Comparison of ENCODE assay signal across 8 mouse cellular contexts in the genomic region with DNA sequence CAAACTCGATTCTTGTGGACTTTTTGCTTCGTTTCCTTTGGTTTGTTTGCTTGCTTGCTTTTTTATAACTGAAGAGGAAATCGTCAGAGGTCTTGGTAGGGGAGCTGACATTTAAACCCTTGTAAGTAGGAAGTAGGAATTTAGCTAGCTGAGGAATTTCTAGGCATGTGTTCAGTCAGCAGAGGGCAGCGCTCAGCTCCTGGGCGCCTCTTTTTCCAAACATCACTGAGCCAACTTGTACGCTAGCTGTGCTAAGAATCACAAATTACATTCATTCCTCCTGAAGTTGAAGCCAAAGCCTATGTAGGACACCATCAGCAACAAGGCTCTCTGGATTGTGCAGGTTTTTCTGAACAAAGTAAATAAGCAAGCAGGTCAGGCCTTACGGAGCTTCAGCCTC. TPM values are rescaled to one million over a fixed set of nuclear protein-coding genes. Genes with fewer than 3 reads are reported as not detected.
DNase-seq lines count a peak whose midpoint lies in the region; ATAC-seq lines count a peak whose summit lies in the region.

No protein-coding gene starts in this region.

- no peak overlapping the region for H3K4me2 ChIP-seq in hindbrain, embryonic 14.5 days (replicated peaks)
- H3K4me2 ChIP-seq in hindbrain, embryonic 13.5 days = no peak overlapping the region
- H3K4me2 ChIP-seq in neural tube, embryonic 13.5 days = no peak overlapping the region

- H3K9me3 ChIP-seq in hindbrain, embryonic 14.5 days (ENCODE audit: control insufficient read depth, low read length) = no peaks in the 10 kb centered on the region
- no peaks in the 10 kb centered on the region for H3K9me3 ChIP-seq in hindbrain, embryonic 13.5 days
- no peaks in the 10 kb centered on the region for H3K9me3 ChIP-seq in neural tube, embryonic 13.5 days

- no peaks in the 10 kb centered on the region for H3K4me1 ChIP-seq in hindbrain, embryonic 14.5 days (replicated peaks; ENCODE audit: control insufficient read depth, insufficient read depth, low read length)
- H3K4me1 ChIP-seq in hindbrain, embryonic 13.5 days (replicated peaks) = 0 out of 2 replicates have a peak, but pooled peaks cover 4% of the 10 kb centered on the region
- peaks cover 9% of the 10 kb centered on the region; the same call in 1 of the 2 replicates for H3K4me1 ChIP-seq in neural tube, embryonic 13.5 days (replicated peaks)

- ATAC-seq in hindbrain, embryonic 14.5 days (ENCODE audit: low FRiP score) = no peak
- ATAC-seq in hindbrain, embryonic 13.5 days (ENCODE audit: low FRiP score) = no peak
- ATAC-seq in neural tube, embryonic 13.5 days (ENCODE audit: low read depth) = 0 out of 2 replicates have a peak, but pooled peaks have one; percentile 40
- ATAC-seq in megakaryocyte progenitor cell, adult 5-6 weeks (replicated peaks; ENCODE audit: poor library complexity) = no peak

- no peaks in the 10 kb centered on the region for H3K36me3 ChIP-seq in hindbrain, embryonic 14.5 days (replicated peaks; ENCODE audit: control insufficient read depth, insufficient read depth)
- no peaks in the 10 kb centered on the region for H3K36me3 ChIP-seq in hindbrain, embryonic 13.5 days
- H3K36me3 ChIP-seq in neural tube, embryonic 13.5 days = no peaks in the 10 kb centered on the region

- no peak overlapping the region for H3K9ac ChIP-seq in hindbrain, embryonic 14.5 days
- no peak overlapping the region for H3K9ac ChIP-seq in hindbrain, embryonic 13.5 days
- no peak overlapping the region for H3K9ac ChIP-seq in neural tube, embryonic 13.5 days

- 52% methylated on average over 7 of the region's 7 CpGs for WGBS in hindbrain, embryonic 14.5 days
- WGBS in hindbrain, embryonic 13.5 days = 44% methylated on average over 7 of the region's 7 CpGs
- WGBS in neural tube, embryonic 13.5 days = 50% methylated on average over 7 of the region's 7 CpGs

- no peak overlapping the region for H3K4me3 ChIP-seq in hindbrain, embryonic 14.5 days (replicated peaks; ENCODE audit: low read length)
- H3K4me3 ChIP-seq in hindbrain, embryonic 13.5 days = no peak overlapping the region
- no peak overlapping the region for H3K4me3 ChIP-seq in neural tube, embryonic 13.5 days

- no peaks in the 10 kb centered on the region for H3K27me3 ChIP-seq in hindbrain, embryonic 14.5 days (ENCODE audit: control insufficient read depth, insufficient read depth, low read length)
- H3K27me3 ChIP-seq in hindbrain, embryonic 13.5 days = no peaks in the 10 kb centered on the region
- no peaks in the 10 kb centered on the region for H3K27me3 ChIP-seq in neural tube, embryonic 13.5 days

- H3K27ac ChIP-seq in hindbrain, embryonic 14.5 days = no peak overlapping the region
- no peak overlapping the region for H3K27ac ChIP-seq in hindbrain, embryonic 13.5 days
- H3K27ac ChIP-seq in neural tube, embryonic 13.5 days (replicated peaks) = no peak overlapping the region

- peak; percentile 56 for DNase-seq in hindbrain, embryonic 14.5 days (ENCODE audit: low spot score)
- DNase-seq in 416B (ENCODE audit: low read depth) (peak; percentile 50), ZHBTc4 (ENCODE audit: low read depth, low spot score) (peak; percentile 53)
- peak; percentile 56 for DNase-seq in kidney, adult 9 months
- DNase-seq in urinary bladder, postnatal 36 days (ENCODE audit: low spot score in 2 of 2) = no peak

RNA-seq across cellular contexts. Expression of a gene that starts 7.4 kb away (rescaled TPM):
- polyA plus RNA-seq in hindbrain, embryonic 14.5 days (2014; fragmentation: Nextera tagmentation; extraction: Ambion mirVana) = 2.6 and 3.4 TPM in 2 replicates
- 1.2 and 1.9 TPM in 2 replicates for polyA plus RNA-seq in hindbrain, embryonic 13.5 days (2015; fragmentation: Nextera tagmentation; extraction: Ambion mirVana)
- 1.2 and 1.7 TPM in 2 replicates for polyA plus RNA-seq in neural tube, embryonic 13.5 days (2015; fragmentation: Nextera tagmentation; extraction: Ambion mirVana)
- not detected in 2 replicates for total RNA-seq in megakaryocyte progenitor cell, adult 5-6 weeks (2015)
- not detected in 2 replicates for total RNA-seq in megakaryocyte progenitor cell, adult 5-6 weeks (2017)

Comparison
In these comparisons a context has a peak if more than half of its experiments do, and no peak if none do; other contexts are left out.
1. DNase-seq: peak in hindbrain, embryonic 14.5 days (single experiment), 416B (single experiment), ZHBTc4 (single experiment) and kidney, adult 9 months (single experiment); none in urinary bladder, postnatal 36 days (0 of 2).